Mouse (Mus musculus) MEL (cell line): ENCODE data around the gene Pou5f1.

ENCODE experiments used
- CTCF ChIP-seq, 3 experiments: IDR thresholded peaks in 2 of 3; conservative IDR thresholded peaks in 1 of 3; 2 replicates each; pipeline ENCODE4 v1.5.1; 2011 to 2012; ENCODE audit warnings: low read length in 3 of 3, low read depth in 2 of 3, mild to moderate bottlenecking in 2 of 3, improper control_type of control experiment in 1 of 3, inconsistent platforms in 1 of 3, mixed read lengths in 1 of 3, moderate library complexity in 1 of 3; ENCODE audit not compliant: control insufficient read depth in 1 of 3, insufficient read depth in 1 of 3, poor library complexity in 1 of 3, severe bottlenecking in 1 of 3
- EP300 ChIP-seq, 2 experiments: IDR thresholded peaks; 2 replicates each; pipeline ENCODE4 v1.6.1; 2011; ENCODE audit warnings: improper control_type of control experiment in 2 of 2, low read length in 2 of 2, low read depth in 1 of 2, mild to moderate bottlenecking in 1 of 2
- JUND ChIP-seq: IDR thresholded peaks from 2 replicates; pipeline ENCODE4 v1.6.1; 2011; ENCODE audit warnings: low read depth, mild to moderate bottlenecking, improper control_type of control experiment, low read length
- MAX ChIP-seq: IDR thresholded peaks from 2 replicates; pipeline ENCODE4 v1.6.1; 2011; ENCODE audit warnings: low read length, improper control_type of control experiment
- MYC ChIP-seq: IDR thresholded peaks from 2 replicates; pipeline ENCODE4 v1.6.1; 2011; ENCODE audit warnings: low read depth, mild to moderate bottlenecking, low read length, improper control_type of control experiment, moderate library complexity
- POLR2A ChIP-seq, 2 experiments: IDR thresholded peaks; 2 replicates each; pipeline ENCODE4 v1.6.1; 2011 to 2012; ENCODE audit warnings: low read length in 2 of 2, mild to moderate bottlenecking in 2 of 2, control low read depth in 1 of 2, improper control_type of control experiment in 1 of 2, low read depth in 1 of 2, moderate library complexity in 1 of 2; ENCODE audit not compliant: control insufficient read depth in 1 of 2, insufficient read depth in 1 of 2, poor library complexity in 1 of 2
- POLR2AphosphoS2 ChIP-seq: IDR thresholded peaks from 2 replicates; pipeline ENCODE4 v1.6.1; 2011; ENCODE audit warnings: low read length, improper control_type of control experiment
- POLR2AphosphoS5 ChIP-seq: IDR thresholded peaks from 2 replicates; pipeline ENCODE4 v1.6.1; 2012; ENCODE audit warnings: low read depth, borderline replicate concordance, mild to moderate bottlenecking, inconsistent platforms, low read length, moderate library complexity, mixed read lengths
- TCF12 ChIP-seq: IDR thresholded peaks from 2 replicates; pipeline ENCODE4 v1.6.1; 2014; ENCODE audit warnings: low read depth, mild to moderate bottlenecking, inconsistent platforms, low read length, improper control_type of control experiment, moderate library complexity
- UBTF ChIP-seq: IDR thresholded peaks from 2 replicates; pipeline ENCODE4 v1.6.1; 2012; ENCODE audit warnings: low read depth, mild to moderate bottlenecking, inconsistent platforms, low read length, improper control_type of control experiment, moderate library complexity, borderline replicate concordance; ENCODE audit not compliant: insufficient read depth
- ZC3H11A ChIP-seq: IDR thresholded peaks from 2 replicates; pipeline ENCODE4 v1.6.1; 2012; ENCODE audit warnings: low read depth, mild to moderate bottlenecking, inconsistent platforms, low read length, improper control_type of control experiment
- ZKSCAN1 ChIP-seq: IDR thresholded peaks from 2 replicates; pipeline ENCODE4 v1.6.1; 2012; ENCODE audit warnings: low read depth, mild to moderate bottlenecking, inconsistent platforms, low read length, improper control_type of control experiment, moderate library complexity
- ZMIZ1 ChIP-seq: IDR thresholded peaks from 2 replicates; pipeline ENCODE4 v1.6.1; 2012; ENCODE audit warnings: low read depth, mild to moderate bottlenecking, inconsistent platforms, low read length, improper control_type of control experiment, moderate library complexity

GRCm38 (mm10) chr17:35537421-35537820 lies 31.6 kb downstream of the Pou5f1 start:
- TF ChIP-seq CTCF (IDR thresholded peaks at IDR 0.05 in 2 of 3, conservative IDR thresholded peaks at IDR 0.05 in 1 of 3; ENCODE audit: control insufficient read depth in 1 of 3, insufficient read depth in 1 of 3, low read depth in 2 of 3, low read length in 3 of 3, poor library complexity in 1 of 3, severe bottlenecking in 1 of 3) (no peak), UBTF (no peak), TCF12 (no peak), MAX (no peak), ZMIZ1 (no peak), ZKSCAN1 (no peak), EP300 (IDR thresholded peaks at IDR 0.05; ENCODE audit: low read depth in 1 of 2, low read length in 2 of 2) (no peak), POLR2AphosphoS5 (no peak), JUND (no peak), ZC3H11A (no peak), MYC (no peak), POLR2A (IDR thresholded peaks at IDR 0.05; ENCODE audit: control insufficient read depth in 1 of 2, insufficient read depth in 1 of 2, low read depth in 1 of 2, low read length in 2 of 2, poor library complexity in 1 of 2) (no peak), POLR2AphosphoS2 (no peak)
